Mouse (Mus musculus) retina, adult 2 months (tissue): ENCODE data around the gene Hnrnpm.
"Not testable (repeated sequence)": the region's sequence is repeated elsewhere in the genome, so short reads cannot be mapped to it uniquely, and the experiment has no call there.

Source experiments
- DNase-seq: peaks from one replicate; pipeline ENCODE4 v3.0.0-alpha.2; 2012; ENCODE audit warnings: low read depth, low spot score

The Hnrnpm gene

DNA sequence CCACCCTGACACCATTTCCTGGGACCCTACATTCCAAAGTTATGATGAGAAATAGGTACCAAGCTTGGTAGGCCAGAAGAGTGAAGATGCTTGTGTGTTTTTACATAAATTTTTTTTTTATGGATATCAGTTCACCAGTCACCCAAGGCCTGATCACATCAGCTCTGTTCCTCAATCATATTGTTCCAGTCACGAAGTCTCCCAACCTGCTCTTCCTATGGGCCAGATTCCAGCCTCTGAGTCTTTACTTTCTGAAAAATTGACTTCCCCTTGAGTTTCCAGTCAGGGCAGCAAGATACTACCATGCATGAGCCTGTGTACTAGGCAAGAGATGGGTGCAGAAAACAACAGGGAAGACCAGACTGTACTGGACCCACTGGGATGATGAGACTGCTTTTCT, at the start of gene Hnrnpm:
Gene Hnrnpm (minus strand): TSS at position 101 of the 400 bp plus-strand sequence.
- no peak for DNase-seq

DNA sequence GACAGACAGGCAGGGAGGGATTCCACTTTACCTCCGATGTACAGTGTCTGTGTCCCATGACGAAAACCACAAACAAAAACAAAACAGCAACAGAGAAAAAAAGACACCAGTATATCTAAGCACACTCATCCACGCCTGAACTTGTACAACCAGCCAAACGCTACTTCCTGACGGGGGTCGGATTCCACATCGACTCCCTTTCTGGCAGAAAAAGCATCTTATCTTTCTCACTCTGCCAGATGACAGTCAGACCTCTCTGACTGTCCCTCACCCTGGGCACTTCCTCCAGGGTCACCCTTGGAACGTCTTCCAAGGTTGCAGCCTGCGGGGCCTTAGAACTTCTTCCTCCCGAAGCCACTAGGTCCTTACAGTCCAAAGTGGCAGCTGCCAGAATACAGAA, 46.9 kb upstream of the Hnrnpm start:
- DNase-seq: not testable (repeated sequence)

DNA sequence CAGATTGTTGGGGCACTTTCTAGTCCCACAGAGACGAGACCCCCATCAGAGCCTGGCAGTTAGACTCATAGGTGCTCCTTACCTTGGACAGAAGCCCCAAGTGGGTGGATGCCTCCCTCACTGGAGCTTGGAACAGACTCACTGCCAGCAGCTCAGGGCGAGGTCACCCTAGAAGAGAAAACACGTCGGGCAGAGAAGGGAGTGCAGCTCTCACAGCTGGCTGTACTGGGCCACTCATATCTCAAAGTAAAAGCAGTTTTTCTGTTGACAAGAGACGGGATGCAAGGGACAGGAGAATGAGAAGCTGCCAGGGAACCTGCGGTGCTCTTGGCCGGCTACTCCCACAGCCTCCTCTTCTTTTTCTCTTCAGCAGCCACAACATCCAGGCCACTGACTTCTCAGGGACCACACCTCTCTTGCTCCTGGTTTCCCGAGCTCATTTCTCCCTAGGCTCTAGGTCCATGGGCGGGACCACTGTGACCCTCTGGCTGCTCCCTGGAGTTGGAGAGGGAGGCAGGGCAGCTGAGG, 46.0 kb upstream of the Hnrnpm start:
- DNase-seq: not testable (repeated sequence)

DNA sequence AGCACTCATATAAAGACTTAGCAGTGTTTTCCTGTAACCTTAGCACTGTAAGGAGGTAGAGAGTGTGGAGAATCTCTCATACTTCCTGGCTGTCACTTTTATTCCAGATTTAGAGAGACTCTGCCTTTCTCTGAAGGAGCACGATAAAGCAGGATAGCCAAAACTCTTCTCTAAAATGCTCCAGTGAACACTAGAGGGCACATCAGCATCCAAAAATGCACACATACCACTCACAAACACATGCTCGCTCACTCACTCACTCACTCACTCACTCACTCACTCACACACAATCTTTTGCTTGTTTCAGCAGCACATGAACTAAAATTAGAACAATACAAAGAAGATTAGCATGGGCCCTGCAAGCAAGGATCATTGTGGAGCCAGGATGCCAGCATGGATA, 42.6 kb upstream of the Hnrnpm start:
- no peak for DNase-seq

GRCm38 (mm10) chr17:33728396-33728795, 41.7 kb upstream of the Hnrnpm start:
- no peak for DNase-seq

DNA sequence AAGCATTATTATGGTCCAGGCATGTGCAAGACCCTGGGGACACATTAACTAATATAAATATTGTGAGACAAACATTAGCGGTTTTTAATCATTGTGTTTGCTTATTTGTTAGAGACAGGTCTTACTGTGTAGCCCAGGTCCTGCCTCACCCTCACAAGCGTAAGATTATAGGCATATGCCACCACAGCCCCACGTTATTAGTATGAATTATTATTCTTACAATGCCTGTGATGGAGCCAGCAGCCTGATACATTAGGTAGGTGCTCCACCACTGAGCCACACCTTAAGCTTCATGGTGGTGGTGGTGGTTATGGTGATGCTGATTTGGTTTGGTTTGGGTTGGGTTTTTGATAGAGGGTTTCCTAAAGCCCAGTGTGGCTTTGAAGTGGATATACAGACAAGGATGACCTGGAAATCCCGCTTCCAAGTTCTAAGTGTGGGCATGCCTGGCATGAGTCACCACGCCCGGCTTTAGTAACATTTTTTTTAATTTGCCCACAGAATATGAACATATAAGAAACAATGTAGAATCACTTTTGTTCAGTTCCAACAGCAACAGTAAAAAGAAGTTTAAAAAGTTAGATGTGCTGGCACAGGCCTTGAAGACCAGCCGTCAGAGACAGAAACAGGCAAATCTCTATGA, 33.2 kb upstream of the Hnrnpm start:
- no peak for DNase-seq

- no peak for DNase-seq
Observed at GRCm38 (mm10) chr17:33718944-33719725, 32.5 kb upstream of the Hnrnpm start.

GRCm38 (mm10) chr17:33718384-33718881, 31.8 kb upstream of the Hnrnpm start, which contains the start of gene March2:
Gene March2, minus strand, starts transcription at chr17:33718670.
- peak; percentile 91 for DNase-seq

DNA sequence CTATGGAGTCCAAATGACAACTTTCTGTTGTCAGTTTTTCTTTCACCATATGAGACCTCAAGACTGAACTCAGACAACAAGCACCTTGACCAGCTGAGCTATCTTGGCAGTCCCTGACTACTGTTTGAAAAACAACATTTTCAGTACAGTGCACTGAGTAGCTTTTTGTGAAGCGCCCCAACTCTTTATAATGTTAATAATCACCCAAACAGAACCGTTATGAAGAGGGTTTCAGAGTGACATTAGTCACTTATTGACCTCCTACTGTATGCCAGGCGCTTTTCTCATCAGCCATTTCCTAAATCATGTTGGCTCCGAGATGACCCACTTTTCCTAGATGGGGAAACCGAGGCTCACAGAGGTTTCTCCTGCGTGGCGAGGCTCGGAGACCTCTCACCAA, 31.3 kb upstream of the Hnrnpm start:
- DNase-seq: no peak

DNA sequence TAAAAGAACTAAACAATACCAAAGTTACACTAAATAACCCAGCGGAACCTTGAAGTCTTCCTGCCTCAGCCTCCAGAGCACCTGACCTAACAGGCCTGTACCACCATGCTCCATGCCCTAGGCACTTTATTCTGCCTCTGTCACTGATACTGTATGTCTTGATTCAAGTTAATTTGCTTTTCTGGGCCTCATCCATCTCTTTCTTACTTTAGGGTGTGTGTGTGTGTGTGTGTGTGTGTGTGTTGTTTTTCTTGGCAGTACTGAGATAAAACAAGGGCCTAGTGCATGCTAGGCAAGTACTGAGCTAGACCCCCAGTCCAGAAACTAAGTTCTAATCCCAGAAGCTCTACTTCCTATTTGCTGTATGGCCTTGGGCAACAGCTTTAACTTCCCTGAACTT, 30.6 kb upstream of the Hnrnpm start:
- DNase-seq: no peak

- DNase-seq: no peak
Observed at GRCm38 (mm10) chr17:33714779-33715178, 28.1 kb upstream of the Hnrnpm start.

GRCm38 (mm10) chr17:33713271-33713670, 26.6 kb upstream of the Hnrnpm start:
- DNase-seq: no peak

- no peak for DNase-seq
Observed at GRCm38 (mm10) chr17:33709834-33710233, 23.2 kb upstream of the Hnrnpm start.

DNA sequence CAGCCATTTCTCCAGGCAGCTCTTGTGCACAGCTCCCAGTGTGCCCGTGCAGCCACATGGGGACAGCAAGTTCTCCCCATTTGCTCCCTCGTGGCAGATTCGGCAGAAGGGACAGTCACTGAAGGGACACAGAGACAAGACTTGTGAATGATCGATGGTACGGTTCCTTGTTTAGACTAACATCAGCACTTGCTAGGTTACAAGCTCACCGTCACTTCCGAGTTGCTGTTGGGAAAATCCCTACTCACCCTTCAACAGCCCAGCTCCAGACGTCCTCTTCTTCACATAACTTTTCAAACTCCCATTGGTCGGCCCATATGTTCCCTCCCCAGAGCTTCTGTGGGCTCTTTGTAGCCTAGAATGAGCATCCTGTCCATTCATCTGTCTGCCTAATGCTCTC, 16.4 kb upstream of the Hnrnpm start:
- no peak for DNase-seq

GRCm38 (mm10) chr17:33702178-33702577, 15.5 kb upstream of the Hnrnpm start:
- no peak for DNase-seq

DNA sequence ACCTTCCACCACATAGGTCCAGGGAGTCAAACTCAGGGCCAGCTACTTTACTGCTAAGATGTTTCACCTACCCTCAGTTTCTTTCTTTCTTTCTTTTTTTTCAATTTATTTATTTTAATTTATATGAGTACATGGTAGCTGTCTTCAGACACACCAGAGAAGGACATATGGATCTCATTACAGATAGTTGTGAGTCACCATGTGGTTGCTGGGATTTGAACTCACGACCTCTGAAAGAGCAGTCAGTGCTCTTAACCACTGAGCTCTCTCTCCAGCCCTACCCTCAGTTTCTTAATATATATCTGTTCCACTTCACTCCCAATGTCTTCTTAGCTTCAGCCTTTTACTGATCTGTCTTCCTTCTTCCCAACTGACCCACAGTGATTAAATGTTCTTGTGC, 8.8 kb upstream of the Hnrnpm start:
- no peak for DNase-seq

DNA sequence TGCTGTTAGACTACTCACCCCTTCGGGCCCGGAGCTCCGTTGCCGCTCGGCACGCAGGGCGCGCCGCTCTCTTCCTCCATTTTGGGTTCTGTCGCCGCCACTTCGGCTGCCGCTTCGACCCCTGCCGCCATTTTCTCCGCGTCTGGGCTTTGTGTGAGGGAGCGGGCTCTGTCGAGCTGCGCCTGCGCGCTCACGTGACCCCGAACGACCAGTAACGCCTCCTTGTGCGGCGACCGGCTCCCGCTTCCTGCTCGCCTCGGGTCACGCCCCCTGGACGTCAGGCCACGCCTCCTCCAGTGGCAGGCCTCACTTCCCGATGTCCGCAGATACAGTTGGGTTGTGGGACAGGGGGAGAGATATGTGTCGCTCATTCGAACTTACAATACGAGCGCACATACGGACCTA, 1.4 kb downstream of the Hnrnpm start:
- peak; percentile 88 for DNase-seq

DNA sequence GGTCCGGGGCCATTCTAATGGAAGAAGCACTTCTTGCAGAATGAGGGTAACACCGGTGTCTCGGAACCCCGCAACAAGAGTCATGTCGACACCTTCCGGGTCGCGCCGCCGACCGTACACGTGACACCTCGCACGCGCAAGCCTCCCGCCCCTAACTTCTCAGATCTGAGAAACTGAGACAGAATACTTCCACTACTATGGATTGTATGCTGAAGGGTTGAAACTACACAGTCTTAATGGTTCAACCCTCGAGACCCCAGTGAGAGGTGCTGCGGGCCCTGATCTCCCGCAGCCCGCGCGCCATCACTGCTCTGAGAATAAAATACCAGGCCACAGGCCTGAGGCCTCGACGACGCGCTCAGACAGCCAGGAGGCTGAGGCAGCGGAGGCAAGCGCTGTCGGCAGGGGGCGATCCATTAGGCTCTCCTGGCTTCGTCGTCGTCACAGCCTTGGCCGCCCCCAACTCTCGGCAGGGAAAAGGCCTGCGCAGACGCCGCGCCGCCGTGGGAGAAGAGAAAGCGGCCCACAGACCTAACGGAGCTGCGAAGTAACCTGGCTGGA, 1.9 kb downstream of the Hnrnpm start:
- no peak for DNase-seq

DNA sequence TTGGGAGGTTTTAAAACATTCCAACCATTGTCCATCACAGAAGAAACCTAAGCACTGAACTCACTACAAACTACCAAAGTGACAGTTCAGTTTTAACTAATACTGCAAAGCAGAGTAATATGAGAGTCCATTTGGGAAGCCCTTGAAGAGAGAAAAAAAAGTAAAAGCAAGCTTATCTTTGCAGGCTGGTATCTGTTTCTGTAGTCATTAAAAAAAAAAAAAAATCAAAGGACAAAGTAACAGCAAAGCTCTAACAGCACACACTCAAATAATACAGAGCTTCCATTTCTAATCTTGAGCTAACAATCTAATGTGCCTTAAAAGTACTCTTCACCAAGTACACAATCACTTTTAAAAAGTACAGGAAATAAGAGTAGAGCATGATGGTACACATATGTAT, 4.9 kb downstream of the Hnrnpm start:
- DNase-seq: no peak

GRCm38 (mm10) chr17:33678771-33679170, 7.9 kb downstream of the Hnrnpm start:
- no peak for DNase-seq

- no peak for DNase-seq
Observed at GRCm38 (mm10) chr17:33676086-33676485, 10.6 kb downstream of the Hnrnpm start.

DNA sequence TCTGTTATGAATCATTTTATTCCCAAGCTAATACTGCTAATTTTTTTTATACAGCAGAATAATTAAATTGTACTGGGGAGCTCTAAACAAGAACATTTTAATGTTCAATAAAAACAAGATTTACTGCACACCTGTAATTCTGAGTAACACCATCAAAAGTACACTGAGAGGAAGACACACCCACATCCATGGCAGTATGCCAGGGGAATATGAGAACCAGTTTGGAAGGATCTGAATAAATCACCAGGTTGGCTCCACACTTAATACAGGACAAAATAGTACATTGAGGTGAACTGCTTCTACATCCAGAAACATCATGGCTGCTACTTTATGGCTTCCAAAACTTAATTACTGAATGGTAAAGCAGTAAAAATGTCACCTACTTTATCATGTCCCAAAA, 11.2 kb downstream of the Hnrnpm start:
- DNase-seq: no peak
